Mouse (Mus musculus): Measurements from ENCODE around the gene Dab2. TPM values are rescaled to one million over a fixed set of nuclear protein-coding genes. Genes with fewer than 3 reads are reported as not detected.

The Dab2 gene
- polyA plus RNA-seq, 1 experiment from 2014 or later, result 19.4 TPM

Other genes starting within 250 kb of the Dab2 start
- not detected in 2 replicates for gene C9, start 145.5 kb downstream of the Dab2 start, polyA plus RNA-seq (2015; fragmentation: Nextera tagmentation; extraction: Ambion mirVana)
- gene Fyb, start 223.1 kb downstream of the Dab2 start, polyA plus RNA-seq (2015; fragmentation: Nextera tagmentation; extraction: Ambion mirVana), result 2.0 and 3.1 TPM in 2 replicates